Mouse (Mus musculus) heart, embryonic 10.5 days (tissue): ENCODE data around the gene 3110001I22Rik. TPM values are rescaled to one million over a fixed set of nuclear protein-coding genes. Genes with fewer than 3 reads are reported as not detected.
"Not testable (repeated sequence)": the region's sequence is repeated elsewhere in the genome, so short reads cannot be mapped to it uniquely, and the experiment has no call there.

ENCODE experiments used
- DNase-seq: peaks from one replicate; pipeline ENCODE4 v3.0.0-alpha.2; 2017; ENCODE audit warnings: low spot score
- H3K27ac ChIP-seq: fragments of 300-500 bp; sonication (generic); 2 replicates; pipeline ENCODE4 v1.5.1; 2016; ENCODE audit warnings: mild to moderate bottlenecking
- H3K27me3 ChIP-seq: fragments of 300-500 bp; sonication (generic); 2 replicates; pipeline ENCODE4 v1.6.1; 2016; ENCODE audit warnings: mild to moderate bottlenecking; ENCODE audit not compliant: poor library complexity, insufficient read depth, severe bottlenecking
- H3K36me3 ChIP-seq: fragments of 300-500 bp; sonication (generic); 2 replicates; pipeline ENCODE4 v1.6.1; 2016; ENCODE audit warnings: mild to moderate bottlenecking, moderate library complexity
- H3K4me1 ChIP-seq: fragments of 300-500 bp; sonication (generic); 2 replicates; pipeline ENCODE4 v1.6.1; 2016; ENCODE audit warnings: mild to moderate bottlenecking
- H3K4me3 ChIP-seq: fragments of 300-500 bp; sonication (generic); 2 replicates; pipeline ENCODE4 v1.5.1; 2016; ENCODE audit warnings: mild to moderate bottlenecking, moderate library complexity
- H3K9me3 ChIP-seq: fragments of 300-500 bp; sonication (generic); 2 replicates; pipeline ENCODE4 v1.6.1; 2016; ENCODE audit warnings: mild to moderate bottlenecking, moderate library complexity
- WGBS: fragments of 180-500 bp; shearing (Covaris S2); methylation state at CpG from one replicate; pipeline ENCODE4 v1.1.7; 2016; 5-methylcytosine and 5-hydroxymethylcytosine counted together
- polyA plus RNA-seq: library from polyadenylated mRNA; unstranded; fragments of >200 nt; fragmentation: Nextera tagmentation; extraction: Ambion mirVana; gene quantifications from 2 replicates; pipeline ENCODE4 v1.2.1, GENCODE M21; 2016

The 3110001I22Rik gene
- 3.9 and 4.4 TPM in 2 replicates for polyA plus RNA-seq

- Histone ChIP-seq H3K9me3 (no peaks in the 10 kb centered on the region), H3K27me3 (no peaks in the 10 kb centered on the region), H3K4me1 (peaks cover 19% of the 10 kb centered on the region), H3K36me3 (peaks cover 6% of the 10 kb centered on the region), H3K27ac (peak within 1 kb of the TSS; percentile 91), H3K4me3 (peak within 1 kb of the TSS; percentile 98)
- WGBS, result under 1% methylated on average over 54 of the region's 54 CpGs
- DNase-seq, result peak; percentile 97
Measured at GRCm38 (mm10) chr16:13671685-13672385, at the start of gene 3110001I22Rik, which contains the start of gene Bfar. TSS of gene 3110001I22Rik (plus strand) at chr16:13671929. TSS of gene Bfar (plus strand) at chr16:13671858.

- WGBS, result 55% methylated on average over 5 of the region's 5 CpGs
- H3K4me1 ChIP-seq, result no peaks in the 10 kb centered on the region
- H3K27me3 ChIP-seq, result no peaks in the 10 kb centered on the region
- no peak overlapping the region for H3K4me3 ChIP-seq
- DNase-seq, result no peak
- no peak overlapping the region for H3K27ac ChIP-seq
- H3K9me3 ChIP-seq, result no peaks in the 10 kb centered on the region
- H3K36me3 ChIP-seq, result peaks cover 64% of the 10 kb centered on the region
Measured at GRCm38 (mm10) chr16:13628345-13628744, 43.4 kb upstream of the 3110001I22Rik start.

- DNase-seq, H3K27ac ChIP-seq, H3K4me3 ChIP-seq, H3K27me3 ChIP-seq, H3K4me1 ChIP-seq, H3K9me3 ChIP-seq: not testable (repeated sequence)
- WGBS, result 61% methylated on average over 2 of the region's 2 CpGs
- peaks cover 58% of the 10 kb centered on the region for H3K36me3 ChIP-seq
Measured at GRCm38 (mm10) chr16:13638198-13638597, 33.5 kb upstream of the 3110001I22Rik start.

- WGBS, result 77% methylated on average over 5 of the region's 5 CpGs
- H3K27me3 ChIP-seq, result no peaks in the 10 kb centered on the region
- no peaks in the 10 kb centered on the region for H3K9me3 ChIP-seq
- peaks cover 55% of the 10 kb centered on the region for H3K36me3 ChIP-seq
- H3K4me1 ChIP-seq, result no peaks in the 10 kb centered on the region
- no peak for DNase-seq
- H3K27ac ChIP-seq, result no peak overlapping the region
- no peak overlapping the region for H3K4me3 ChIP-seq
Measured at GRCm38 (mm10) chr16:13639508-13639907, 32.2 kb upstream of the 3110001I22Rik start.

- Histone ChIP-seq H3K4me3 (no peak overlapping the region), H3K36me3 (peaks cover 53% of the 10 kb centered on the region), H3K9me3 (no peaks in the 10 kb centered on the region), H3K4me1 (no peaks in the 10 kb centered on the region), H3K27me3 (no peaks in the 10 kb centered on the region), H3K27ac (no peak overlapping the region)
- 74% methylated on average over 7 of the region's 7 CpGs for WGBS
- DNase-seq, result no peak
Measured at GRCm38 (mm10) chr16:13640064-13640463, 31.7 kb upstream of the 3110001I22Rik start.

- no peak overlapping the region for H3K27ac ChIP-seq
- no peak for DNase-seq
- H3K4me1 ChIP-seq, result no peaks in the 10 kb centered on the region
- WGBS, result 86% methylated on average over 3 of the region's 3 CpGs
- H3K36me3 ChIP-seq, result peaks cover 62% of the 10 kb centered on the region
- H3K9me3 ChIP-seq, result no peaks in the 10 kb centered on the region
- no peak overlapping the region for H3K4me3 ChIP-seq
- H3K27me3 ChIP-seq, result no peaks in the 10 kb centered on the region
Measured at GRCm38 (mm10) chr16:13644474-13644873, 27.3 kb upstream of the 3110001I22Rik start.

- H3K27me3 ChIP-seq, result no peaks in the 10 kb centered on the region
- no peak overlapping the region for H3K4me3 ChIP-seq
- no peak for DNase-seq
- no peaks in the 10 kb centered on the region for H3K9me3 ChIP-seq
- H3K4me1 ChIP-seq, result no peaks in the 10 kb centered on the region
- peaks cover 68% of the 10 kb centered on the region for H3K36me3 ChIP-seq
- 87% methylated on average over 4 of the region's 4 CpGs for WGBS
- H3K27ac ChIP-seq, result no peak overlapping the region
Measured at GRCm38 (mm10) chr16:13645930-13646329, 25.8 kb upstream of the 3110001I22Rik start.

GRCm38 (mm10) chr16:13658886-13659285 is 12.8 kb upstream of the 3110001I22Rik start:
- Histone ChIP-seq H3K4me1 (no peaks in the 10 kb centered on the region), H3K9me3 (no peaks in the 10 kb centered on the region), H3K36me3 (peaks cover 72% of the 10 kb centered on the region), H3K27me3 (no peaks in the 10 kb centered on the region), H3K4me3 (no peak overlapping the region), H3K27ac (no peak overlapping the region)
- WGBS, result 86% methylated on average over 3 of the region's 3 CpGs
- no peak for DNase-seq

GRCm38 (mm10) chr16:13660736-13661135 is 11.0 kb upstream of the 3110001I22Rik start:
- H3K4me1 ChIP-seq, result no peaks in the 10 kb centered on the region
- no peak for DNase-seq
- WGBS, result 92% methylated on average over 9 of the region's 9 CpGs
- H3K9me3 ChIP-seq, result no peaks in the 10 kb centered on the region
- no peaks in the 10 kb centered on the region for H3K27me3 ChIP-seq
- H3K36me3 ChIP-seq, result peaks cover 68% of the 10 kb centered on the region
- H3K4me3 ChIP-seq, result no peak overlapping the region
- H3K27ac ChIP-seq, result no peak overlapping the region

GRCm38 (mm10) chr16:13667878-13668343 is 3.8 kb upstream of the 3110001I22Rik start, which contains the start of gene Parn:
TSS of gene Parn (minus strand) at chr16:13668170.
- Histone ChIP-seq H3K4me1 (peaks cover 17% of the 10 kb centered on the region), H3K4me3 (peak within 1 kb of the TSS; percentile 73), H3K36me3 (peaks cover 18% of the 10 kb centered on the region), H3K9me3 (no peaks in the 10 kb centered on the region), H3K27ac (peak within 1 kb of the TSS; percentile 88), H3K27me3 (no peaks in the 10 kb centered on the region)
- DNase-seq, result peak; percentile 96
- under 1% methylated on average over 35 of the region's 35 CpGs for WGBS

- no peaks in the 10 kb centered on the region for H3K27me3 ChIP-seq
- H3K9me3 ChIP-seq, result no peaks in the 10 kb centered on the region
- H3K4me3 ChIP-seq, result peak overlapping the region; percentile 73
- no peak for DNase-seq
- H3K36me3 ChIP-seq, result peaks cover 12% of the 10 kb centered on the region
- WGBS, result 70% methylated on average over 10 of the region's 10 CpGs
- H3K4me1 ChIP-seq, result peaks cover 20% of the 10 kb centered on the region
- H3K27ac ChIP-seq, result peak overlapping the region; percentile 88
Measured at GRCm38 (mm10) chr16:13668402-13669108, 3.2 kb upstream of the 3110001I22Rik start.

GRCm38 (mm10) chr16:13669282-13669681 is 2.4 kb upstream of the 3110001I22Rik start:
- Histone ChIP-seq H3K4me1 (peaks cover 20% of the 10 kb centered on the region), H3K27me3 (no peaks in the 10 kb centered on the region), H3K27ac (no peak overlapping the region), H3K4me3 (no peak overlapping the region), H3K36me3 (peaks cover 9% of the 10 kb centered on the region), H3K9me3 (no peaks in the 10 kb centered on the region)
- DNase-seq, result no peak
- WGBS, result 100% methylated on average over 1 of the region's 1 CpGs

- not testable (repeated sequence) for DNase-seq, H3K36me3 ChIP-seq, H3K9me3 ChIP-seq, H3K27me3 ChIP-seq, H3K27ac ChIP-seq
- Histone ChIP-seq H3K4me3 (0 out of 2 replicates have a peak overlapping the region, but pooled peaks have one; percentile 98), H3K4me1 (peaks cover 20% of the 10 kb centered on the region)
- WGBS, result 64% methylated on average over 5 of the region's 5 CpGs
Measured at GRCm38 (mm10) chr16:13670896-13671295, 833 bp upstream of the 3110001I22Rik start.
